Mouse (Mus musculus) embryonic fibroblast, embryonic 13.5 days (primary cell): ENCODE data around the gene Kdm4b. TPM values are rescaled to one million over a fixed set of nuclear protein-coding genes. Genes with fewer than 3 reads are reported as not detected.

Source experiments
- H3K27ac ChIP-seq: 2 replicates; pipeline ENCODE4 v1.5.1; 2012; ENCODE audit warnings: low read length, control low read depth, inconsistent platforms; ENCODE audit not compliant: insufficient read depth
- H3K4me1 ChIP-seq: 2 replicates; pipeline ENCODE4 v1.6.1; 2011; ENCODE audit warnings: low read length; ENCODE audit not compliant: control insufficient read depth, insufficient read depth
- H3K4me3 ChIP-seq: 2 replicates; pipeline ENCODE4 v1.5.1; 2011; ENCODE audit warnings: mild to moderate bottlenecking, control low read depth, low read length; ENCODE audit not compliant: insufficient read depth
- CTCF ChIP-seq: IDR thresholded peaks from 2 replicates; pipeline ENCODE4 v1.5.1; 2011; ENCODE audit warnings: mild to moderate bottlenecking, control low read depth, low read length, moderate library complexity, borderline replicate concordance; ENCODE audit not compliant: insufficient read depth
- POLR2A ChIP-seq: IDR thresholded peaks from 2 replicates; pipeline ENCODE4 v1.6.1; 2011; ENCODE audit warnings: low read depth, mild to moderate bottlenecking, control low read depth, low read length, moderate library complexity
- polyA plus RNA-seq: library from polyadenylated mRNA; stranded (reverse); fragments of >200 nt; gene quantifications from 2 replicates; pipeline ENCODE4 v1.2.4, GENCODE M21; 2011; ENCODE audit warnings: low read depth; ENCODE audit not compliant: missing spikeins, insufficient read length

Gene Kdm4b
- polyA plus RNA-seq, 1 experiment, result 30.8 TPM

DNA sequence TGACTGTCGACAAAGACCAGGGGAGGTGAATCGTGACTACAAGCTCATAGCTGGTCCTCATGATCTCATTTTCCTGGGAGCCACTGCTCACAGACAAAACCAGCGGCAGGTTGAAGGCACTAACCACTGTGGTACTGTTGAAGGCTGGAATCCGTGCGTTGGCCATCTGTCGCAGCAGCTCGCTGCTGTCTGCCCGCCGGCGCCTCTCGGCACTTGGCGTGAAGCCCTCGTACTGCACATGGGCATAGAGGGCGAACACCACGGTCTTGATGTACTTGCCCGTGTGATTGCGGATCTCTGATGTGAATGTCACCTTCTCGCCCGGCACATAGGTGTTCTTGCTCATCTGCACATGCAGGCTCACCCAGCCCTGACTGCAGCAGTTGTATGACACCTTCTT lies 31.6 kb upstream of the Kdm4b start:
- no peaks in the 10 kb centered on the region for H3K4me1 ChIP-seq
- no peak for TF ChIP-seq CTCF
- TF ChIP-seq POLR2A, result no peak
- no peak overlapping the region for H3K27ac ChIP-seq
- H3K4me3 ChIP-seq, result no peak overlapping the region

DNA sequence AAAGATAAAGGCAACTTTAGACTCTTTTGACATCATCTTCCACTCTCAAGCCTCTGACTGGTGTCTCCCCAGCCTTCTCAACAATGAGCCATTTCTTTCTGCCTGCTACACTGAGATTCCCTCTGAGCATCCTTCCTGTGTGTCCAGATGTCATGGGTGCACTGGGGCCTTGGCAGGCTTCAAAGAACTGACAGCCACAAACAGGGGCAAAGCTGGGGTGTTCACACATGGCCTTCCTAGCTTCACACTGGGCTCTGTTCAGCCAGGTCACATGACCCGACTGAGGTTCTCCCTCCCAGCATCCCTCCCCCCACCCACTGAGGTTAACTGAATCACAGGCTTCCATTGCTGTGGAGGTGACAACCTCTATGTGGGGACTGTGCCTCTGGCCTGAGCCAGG lies 29.7 kb upstream of the Kdm4b start:
- TF ChIP-seq POLR2A, result no peak
- TF ChIP-seq CTCF, result no peak
- Histone ChIP-seq H3K27ac (no peak overlapping the region), H3K4me1 (no peaks in the 10 kb centered on the region), H3K4me3 (no peak overlapping the region)

GRCm38 (mm10) chr17:56298238-56298637 lies 27.6 kb upstream of the Kdm4b start:
- Histone ChIP-seq H3K27ac (no peak overlapping the region), H3K4me3 (no peak overlapping the region), H3K4me1 (no peaks in the 10 kb centered on the region)
- TF ChIP-seq CTCF (no peak), POLR2A (no peak)

GRCm38 (mm10) chr17:56300186-56300585 lies 25.7 kb upstream of the Kdm4b start, which contains the start of gene Arrdc5:
TSS of gene Arrdc5 (minus strand) at chr17:56300286.
- no peak within 1 kb of the TSS for H3K4me3 ChIP-seq
- TF ChIP-seq POLR2A, result no peak
- no peak for TF ChIP-seq CTCF
- no peaks in the 10 kb centered on the region for H3K4me1 ChIP-seq
- H3K27ac ChIP-seq, result no peak within 1 kb of the TSS

GRCm38 (mm10) chr17:56302363-56302996 lies 23.4 kb upstream of the Kdm4b start:
- H3K27ac ChIP-seq, result no peak overlapping the region

DNA sequence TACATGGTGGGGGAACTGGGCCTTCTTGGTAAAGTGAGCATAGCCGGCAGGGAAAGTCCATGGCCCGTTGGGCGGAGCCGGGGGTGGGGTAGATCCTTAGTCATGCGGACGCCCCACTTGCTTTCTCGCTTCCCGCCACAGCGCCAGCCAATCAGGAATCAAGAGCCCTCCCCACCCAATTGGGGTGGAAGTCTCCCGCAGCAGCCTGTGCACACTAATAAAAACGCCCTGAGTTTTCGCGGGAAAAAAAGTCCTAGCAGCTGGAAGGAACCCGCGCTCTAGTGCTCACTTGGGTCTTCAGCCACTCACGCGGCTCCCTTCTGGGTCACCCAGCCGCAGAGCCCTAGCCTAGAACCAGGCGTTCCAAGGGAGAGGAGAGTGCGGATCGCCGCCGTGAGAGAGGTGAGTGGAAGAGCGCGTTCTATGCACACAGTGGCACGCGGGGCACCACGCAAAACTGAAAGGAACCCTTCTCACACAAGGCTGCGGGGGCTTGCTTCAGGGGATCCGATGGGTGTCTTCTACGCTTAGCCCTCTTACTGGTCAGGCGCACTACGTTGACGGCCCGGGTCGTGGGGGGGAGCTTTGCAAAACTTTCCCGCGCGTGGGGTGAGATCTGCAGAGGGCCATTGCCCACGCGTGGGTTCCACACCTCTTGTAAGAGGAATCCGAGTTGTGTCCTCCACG lies 22.6 kb upstream of the Kdm4b start, which contains the start of gene Uhrf1:
TSS of gene Uhrf1 (plus strand) at position 162 of the 687 bp plus-strand sequence.
- no peak within 1 kb of the TSS for H3K27ac ChIP-seq
- H3K4me1 ChIP-seq, result no peaks in the 10 kb centered on the region
- TF ChIP-seq CTCF (no peak), POLR2A (0 out of 2 replicates have a peak, but pooled peaks have one; percentile 27)
- peak within 1 kb of the TSS; percentile 75 for H3K4me3 ChIP-seq

More at GRCm38 (mm10) chr17:56302363-56302996, 23.4 kb upstream of the Kdm4b start:
- Histone ChIP-seq H3K4me1 (no peaks in the 10 kb centered on the region), H3K4me3 (no peak overlapping the region)
- TF ChIP-seq CTCF (no peak), POLR2A (no peak)

GRCm38 (mm10) chr17:56303847-56304586 lies 21.8 kb upstream of the Kdm4b start:
- Histone ChIP-seq H3K27ac (no peak overlapping the region), H3K4me1 (no peaks in the 10 kb centered on the region), H3K4me3 (peak overlapping the region; percentile 75)
- TF ChIP-seq CTCF (no peak), POLR2A (peak; percentile 44)

DNA sequence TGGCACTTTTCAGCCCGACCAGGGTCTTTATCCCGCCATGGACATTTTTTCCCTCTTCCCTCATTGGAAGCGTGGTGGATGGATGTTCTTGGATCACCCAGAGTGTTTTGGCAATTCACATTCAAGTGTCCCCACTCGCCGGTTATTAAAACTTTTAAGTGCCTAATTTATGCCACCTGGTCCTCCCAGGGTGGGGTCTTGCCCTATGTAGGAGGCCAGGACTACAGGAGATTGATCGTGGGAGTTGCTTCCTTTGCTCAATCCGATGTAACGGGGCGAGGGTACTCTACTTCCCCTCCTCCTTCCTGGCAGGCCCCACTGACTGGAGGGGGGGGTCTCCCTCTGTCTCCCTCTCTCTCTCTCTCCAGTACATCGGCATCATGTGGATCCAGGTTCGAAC lies 21.1 kb upstream of the Kdm4b start:
- Histone ChIP-seq H3K4me1 (no peaks in the 10 kb centered on the region), H3K27ac (no peak overlapping the region), H3K4me3 (peak overlapping the region; percentile 75)
- TF ChIP-seq POLR2A, result no peak
- TF ChIP-seq CTCF, result no peak

GRCm38 (mm10) chr17:56305156-56305555 lies 20.7 kb upstream of the Kdm4b start:
- peak overlapping the region; percentile 75 for H3K4me3 ChIP-seq
- no peaks in the 10 kb centered on the region for H3K4me1 ChIP-seq
- no peak overlapping the region for H3K27ac ChIP-seq
- TF ChIP-seq POLR2A, result no peak
- TF ChIP-seq CTCF, result no peak

GRCm38 (mm10) chr17:56305826-56306225 lies 20.0 kb upstream of the Kdm4b start:
- TF ChIP-seq CTCF (peak; percentile 23; the same call in 1 of the 2 replicates), POLR2A (no peak)
- Histone ChIP-seq H3K4me1 (no peaks in the 10 kb centered on the region), H3K4me3 (peak overlapping the region; percentile 75; the same call in 1 of the 2 replicates), H3K27ac (no peak overlapping the region)

DNA sequence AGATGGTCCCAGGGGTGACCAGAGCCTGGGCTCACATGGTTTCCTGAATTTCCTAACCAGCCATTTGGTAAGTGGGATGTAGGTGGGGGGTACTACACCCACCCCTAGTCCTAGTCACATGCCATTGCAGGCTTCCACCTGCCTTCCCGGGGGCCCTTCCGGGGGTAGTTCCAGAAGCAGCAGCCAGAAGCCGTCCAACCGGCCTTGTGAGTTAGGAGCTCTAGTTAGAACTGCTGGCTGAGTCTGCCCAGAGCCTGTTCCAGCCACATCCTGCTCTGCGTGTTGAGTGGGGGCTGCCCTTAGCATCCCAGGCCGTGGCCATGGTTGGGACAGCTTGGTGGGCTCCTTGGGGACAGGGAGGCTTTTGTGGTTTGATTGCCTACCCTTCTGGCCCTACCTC lies 17.8 kb upstream of the Kdm4b start:
- Histone ChIP-seq H3K4me1 (no peaks in the 10 kb centered on the region), H3K27ac (no peak overlapping the region), H3K4me3 (no peak overlapping the region)
- TF ChIP-seq POLR2A, result no peak
- no peak for TF ChIP-seq CTCF
